Mouse (Mus musculus) forebrain, embryonic 16.5 days (tissue): ENCODE measurements around the gene Cxcr2. TPM values are rescaled to one million over a fixed set of nuclear protein-coding genes. Genes with fewer than 3 reads are reported as not detected.

Experiments
- ATAC-seq: fragments of 200-750 bp; cut with Nextera tagmentation; 2 replicates; pipeline ENCODE4 v1.8.0; 2017; ENCODE audit warnings: mild to moderate bottlenecking, moderate library complexity
- H3K27ac ChIP-seq: fragments of 300-500 bp; sonication (generic); 2 replicates; pipeline ENCODE4 v1.5.1; 2014; ENCODE audit warnings: low read length, control low read depth
- H3K27me3 ChIP-seq: fragments of 300-500 bp; sonication (generic); replicated peaks from 2 replicates; pipeline ENCODE4 v1.6.1; 2014; ENCODE audit warnings: low read length; ENCODE audit not compliant: control insufficient read depth, insufficient read depth
- H3K36me3 ChIP-seq: fragments of 300-500 bp; sonication (generic); 2 replicates; pipeline ENCODE4 v1.6.1; 2014; ENCODE audit not compliant: control insufficient read depth, insufficient read depth
- H3K4me1 ChIP-seq: fragments of 300-500 bp; sonication (generic); replicated peaks from 2 replicates; pipeline ENCODE4 v1.6.1; 2014; ENCODE audit warnings: low read length; ENCODE audit not compliant: control insufficient read depth, insufficient read depth
- H3K4me2 ChIP-seq: fragments of 300-500 bp; sonication (generic); 2 replicates; pipeline ENCODE4 v1.6.1; 2014; ENCODE audit warnings: mild to moderate bottlenecking, low read length, control low read depth
- H3K4me3 ChIP-seq: fragments of 300-500 bp; sonication (generic); replicated peaks from 2 replicates; pipeline ENCODE4 v1.5.1; 2014; ENCODE audit warnings: mild to moderate bottlenecking, low read length, control low read depth
- H3K9ac ChIP-seq: fragments of 300-500 bp; sonication (generic); replicated peaks from 2 replicates; pipeline ENCODE4 v1.6.1; 2014; ENCODE audit warnings: low read depth, low read length, control low read depth
- H3K9me3 ChIP-seq: fragments of 300-500 bp; sonication (generic); 2 replicates; pipeline ENCODE4 v1.6.1; 2016; ENCODE audit warnings: low read length; ENCODE audit not compliant: control insufficient read depth
- WGBS: fragments of 180-500 bp; shearing (Covaris S2); extraction: QIAGEN DNeasy Blood & Tissue Kit; methylation state at CpG from one replicate; pipeline ENCODE4 v1.1.7; 2014; 5-methylcytosine and 5-hydroxymethylcytosine counted together
- polyA plus RNA-seq: library from polyadenylated mRNA; unstranded; fragments of >200 nt; fragmentation: Nextera tagmentation; extraction: Ambion mirVana; gene quantifications from 2 replicates; pipeline ENCODE4 v1.2.1, GENCODE M21; 2015

Cxcr2 gene
- polyA plus RNA-seq, 1 experiment from 2014 or later, result 0.06 TPM

GRCm38 (mm10) chr1:74190471-74190870 is 36.7 kb downstream of the Cxcr2 start:
- H3K27ac ChIP-seq, result no peak overlapping the region
- no peak for ATAC-seq
- 95% methylated on average over 7 of the region's 7 CpGs for WGBS
- H3K4me2 ChIP-seq, result no peak overlapping the region
- no peaks in the 10 kb centered on the region for H3K27me3 ChIP-seq
- no peaks in the 10 kb centered on the region for H3K9me3 ChIP-seq
- H3K4me1 ChIP-seq, result no peaks in the 10 kb centered on the region
- no peak overlapping the region for H3K4me3 ChIP-seq
- H3K9ac ChIP-seq, result no peak overlapping the region
- H3K36me3 ChIP-seq, result no peaks in the 10 kb centered on the region

GRCm38 (mm10) chr1:74192711-74193110 is 38.9 kb downstream of the Cxcr2 start:
- Histone ChIP-seq H3K4me1 (no peaks in the 10 kb centered on the region), H3K36me3 (no peaks in the 10 kb centered on the region), H3K9ac (no peak overlapping the region), H3K4me2 (no peak overlapping the region), H3K9me3 (no peaks in the 10 kb centered on the region), H3K27me3 (no peaks in the 10 kb centered on the region), H3K27ac (no peak overlapping the region), H3K4me3 (no peak overlapping the region)
- ATAC-seq, result no peak
- WGBS, result 84% methylated on average over 2 of the region's 2 CpGs

GRCm38 (mm10) chr1:74194445-74194844 is 40.7 kb downstream of the Cxcr2 start, which contains the start of gene Cxcr1:
Gene Cxcr1, minus strand, starts transcription at chr1:74194631.
- no peak within 1 kb of the TSS for H3K4me2 ChIP-seq
- ATAC-seq, result no peak
- H3K9me3 ChIP-seq, result no peaks in the 10 kb centered on the region
- WGBS, result 69% methylated on average over 8 of the region's 8 CpGs
- H3K27ac ChIP-seq, result no peak within 1 kb of the TSS
- no peaks in the 10 kb centered on the region for H3K27me3 ChIP-seq
- H3K4me1 ChIP-seq, result no peaks in the 10 kb centered on the region
- H3K36me3 ChIP-seq, result no peaks in the 10 kb centered on the region
- H3K9ac ChIP-seq, result no peak within 1 kb of the TSS
- H3K4me3 ChIP-seq, result no peak within 1 kb of the TSS

GRCm38 (mm10) chr1:74195961-74196360 is 42.2 kb downstream of the Cxcr2 start:
- no peaks in the 10 kb centered on the region for H3K27me3 ChIP-seq
- no peaks in the 10 kb centered on the region for H3K9me3 ChIP-seq
- WGBS, result 49% methylated on average over 7 of the region's 7 CpGs
- H3K4me2 ChIP-seq, result no peak overlapping the region
- no peak overlapping the region for H3K27ac ChIP-seq
- no peak overlapping the region for H3K9ac ChIP-seq
- no peaks in the 10 kb centered on the region for H3K36me3 ChIP-seq
- no peaks in the 10 kb centered on the region for H3K4me1 ChIP-seq
- no peak overlapping the region for H3K4me3 ChIP-seq
- no peak for ATAC-seq

GRCm38 (mm10) chr1:74196621-74197419 is 43.0 kb downstream of the Cxcr2 start:
- H3K36me3 ChIP-seq, result no peaks in the 10 kb centered on the region
- no peak overlapping the region for H3K9ac ChIP-seq
- H3K27me3 ChIP-seq, result no peaks in the 10 kb centered on the region
- WGBS, result 83% methylated on average over 17 of the region's 17 CpGs
- H3K27ac ChIP-seq, result no peak overlapping the region
- no peaks in the 10 kb centered on the region for H3K4me1 ChIP-seq
- no peaks in the 10 kb centered on the region for H3K9me3 ChIP-seq
- no peak for ATAC-seq
- no peak overlapping the region for H3K4me2 ChIP-seq
- no peak overlapping the region for H3K4me3 ChIP-seq

GRCm38 (mm10) chr1:74197726-74198470 is 44.1 kb downstream of the Cxcr2 start:
- no peak overlapping the region for H3K27ac ChIP-seq
- no peaks in the 10 kb centered on the region for H3K27me3 ChIP-seq
- H3K36me3 ChIP-seq, result no peaks in the 10 kb centered on the region
- no peak overlapping the region for H3K4me3 ChIP-seq
- H3K4me2 ChIP-seq, result no peak overlapping the region
- ATAC-seq, result no peak
- H3K9ac ChIP-seq, result no peak overlapping the region
- H3K4me1 ChIP-seq, result no peaks in the 10 kb centered on the region
- WGBS, result 80% methylated on average over 12 of the region's 12 CpGs
- no peaks in the 10 kb centered on the region for H3K9me3 ChIP-seq

- WGBS, result 69% methylated on average over 8 of the region's 8 CpGs
- Histone ChIP-seq H3K27ac (no peak overlapping the region), H3K36me3 (no peaks in the 10 kb centered on the region)
Observed at GRCm38 (mm10) chr1:74199046-74199445, 45.3 kb downstream of the Cxcr2 start.

GRCm38 (mm10) chr1:74201048-74201844 is 47.5 kb downstream of the Cxcr2 start:
- no peak overlapping the region for H3K27ac ChIP-seq
- H3K27me3 ChIP-seq, result no peaks in the 10 kb centered on the region
- no peak for ATAC-seq
- H3K36me3 ChIP-seq, result no peaks in the 10 kb centered on the region
- H3K9me3 ChIP-seq, result no peaks in the 10 kb centered on the region
- 84% methylated on average over 7 of the region's 7 CpGs for WGBS
- no peaks in the 10 kb centered on the region for H3K4me1 ChIP-seq
- no peak overlapping the region for H3K4me2 ChIP-seq
- no peak overlapping the region for H3K4me3 ChIP-seq
- no peak overlapping the region for H3K9ac ChIP-seq

More at GRCm38 (mm10) chr1:74199046-74199445, 45.3 kb downstream of the Cxcr2 start:
- no peak overlapping the region for H3K9ac ChIP-seq
- no peak overlapping the region for H3K4me2 ChIP-seq
- no peaks in the 10 kb centered on the region for H3K9me3 ChIP-seq
- ATAC-seq, result peak; percentile 58; the same call in 1 of the 2 replicates
- H3K4me3 ChIP-seq, result no peak overlapping the region
- H3K4me1 ChIP-seq, result no peaks in the 10 kb centered on the region
- no peaks in the 10 kb centered on the region for H3K27me3 ChIP-seq

GRCm38 (mm10) chr1:74203457-74203856 is 49.7 kb downstream of the Cxcr2 start:
- H3K4me2 ChIP-seq, result no peak overlapping the region
- WGBS, result 66% methylated on average over 5 of the region's 5 CpGs
- no peaks in the 10 kb centered on the region for H3K36me3 ChIP-seq
- H3K9ac ChIP-seq, result no peak overlapping the region
- H3K27me3 ChIP-seq, result no peaks in the 10 kb centered on the region
- H3K27ac ChIP-seq, result no peak overlapping the region
- no peaks in the 10 kb centered on the region for H3K9me3 ChIP-seq
- peaks cover 5% of the 10 kb centered on the region for H3K4me1 ChIP-seq
- ATAC-seq, result no peak
- no peak overlapping the region for H3K4me3 ChIP-seq
